Mouse (Mus musculus) Patski (cell line): ENCODE results near the gene Inip. TPM values are rescaled to one million over a fixed set of nuclear protein-coding genes. Genes with fewer than 3 reads are reported as not detected.
A peak's percentile ranks its signal among the peaks of the same experiment; 100 is the strongest.

Source experiments
- ATAC-seq: fragments of 100-300 bp; one replicate; pipeline ENCODE4 v1.8.0; 2021
- CTCF ChIA-PET: fragments of 350-600 bp; sonication (Branson Sonifier 250); formaldehyde crosslinking; loops from one replicate; lab custom pipeline; 2022; ENCODE audit warnings: inconsistent platforms; lab: Charles Lee
- POLR2A ChIA-PET: fragments of 350-600 bp; sonication (Branson Sonifier 250); formaldehyde crosslinking; loops from one replicate; lab custom pipeline; 2022; ENCODE audit warnings: antibody characterized with exemption, inconsistent platforms; lab: Charles Lee
- DNase-seq: peaks from one replicate; pipeline ENCODE4 v3.0.0-alpha.2; 2011; ENCODE audit warnings: low read depth, low spot score
- H3K27me3 ChIP-seq: fragments of 371-371 bp; one replicate; pipeline ENCODE4 v1.5.1; 2021
- CTCF ChIP-seq: fragments of 100-300 bp; IDR thresholded peaks from one replicate; pipeline ENCODE4 v1.5.1; 2021
- in situ Hi-C: fragments of 300-500 bp; cut with MboI; formaldehyde crosslinking; loops from 3 replicates; pipeline ENCODE4 v1.11.1; 2018; ENCODE audit warnings: low pct_unique_long_range_greater_than_20kb, mixed read lengths
- polyA plus RNA-seq: library from polyadenylated mRNA; unstranded; gene quantifications from one replicate; pipeline ENCODE4 v1.2.3, GENCODE M21; 2021

Gene Inip
- polyA plus RNA-seq, 1 experiment from 2014 or later: 11.1 TPM

DNA sequence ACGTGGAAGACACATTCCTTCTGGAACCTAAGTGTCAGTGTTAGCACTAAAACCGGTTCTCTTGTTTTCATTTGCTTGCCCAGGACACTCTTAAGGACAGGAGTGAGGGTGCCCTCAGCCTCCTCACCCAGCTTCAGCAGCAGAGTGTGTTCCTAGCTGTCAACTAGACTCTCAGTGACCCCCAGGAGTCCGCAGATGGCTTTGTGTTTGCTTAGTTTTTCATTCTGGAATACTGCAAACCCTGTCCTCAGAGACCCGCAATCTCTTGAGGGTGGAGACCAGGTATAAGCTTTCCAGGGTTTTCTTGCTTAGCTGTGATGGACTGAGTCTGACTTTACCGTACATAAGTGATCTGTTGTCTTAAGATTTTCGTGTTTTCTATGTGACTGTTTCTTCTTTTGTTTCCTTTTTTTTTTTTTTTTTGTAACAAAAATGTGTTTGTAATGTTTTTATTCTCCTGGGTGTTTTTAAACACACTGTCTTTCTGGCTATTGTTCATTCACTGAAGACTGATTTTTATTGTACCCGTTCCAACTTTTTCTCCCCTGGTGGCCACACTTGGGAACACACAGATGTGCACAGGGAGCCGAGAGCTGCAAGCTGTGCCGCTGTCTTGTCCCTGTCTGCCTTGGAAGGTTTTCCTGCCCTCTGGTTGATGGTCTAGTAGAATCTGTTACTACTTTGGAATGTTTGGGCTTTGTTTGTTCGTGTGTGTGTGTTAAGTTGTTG is 40.6 kb downstream of the Inip start:
- in situ Hi-C loops: no loop called here
- no peak for ATAC-seq
- no peaks in the 10 kb centered on the region for H3K27me3 ChIP-seq
- POLR2A ChIA-PET: no interaction called here
- CTCF ChIA-PET: interaction anchor here (1.2 to 2.0 kb wide), 4 partner anchors 52 to 146 kb away, joined by 3 to 4 read pairs (median 4); no protein-coding TSS in a partner anchor
- TF ChIP-seq CTCF: peak; percentile 75
- no peak for DNase-seq

DNA sequence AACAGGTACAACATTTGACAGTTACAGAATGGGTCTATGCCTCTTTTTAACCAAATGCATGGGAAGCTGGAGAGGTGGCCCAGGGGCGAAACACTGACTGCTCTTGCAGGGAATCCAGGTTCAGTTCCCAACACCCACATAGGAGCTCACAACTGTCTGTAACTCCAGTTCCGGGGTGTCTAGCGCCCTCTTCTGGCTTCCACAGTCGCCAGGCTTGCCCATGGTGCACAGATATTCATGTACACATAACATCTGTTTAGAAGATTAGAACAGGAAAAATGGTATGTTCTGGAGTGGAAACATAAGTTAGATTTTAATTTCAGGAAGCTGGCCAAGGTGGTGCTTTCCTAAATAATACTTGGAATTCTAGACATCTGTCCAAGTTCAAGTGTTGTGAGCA is 41.4 kb downstream of the Inip start:
- no peaks in the 10 kb centered on the region for H3K27me3 ChIP-seq
- in situ Hi-C loops: no loop called here
- no peak for TF ChIP-seq CTCF
- no peak for DNase-seq
- no peak for ATAC-seq
- ChIA-PET CTCF (interaction anchor here (1.4 to 2.0 kb wide), 3 partner anchors 51 to 145 kb away, joined by 3 to 4 read pairs (median 4); no protein-coding TSS in a partner anchor), POLR2A (no interaction called here)

DNA sequence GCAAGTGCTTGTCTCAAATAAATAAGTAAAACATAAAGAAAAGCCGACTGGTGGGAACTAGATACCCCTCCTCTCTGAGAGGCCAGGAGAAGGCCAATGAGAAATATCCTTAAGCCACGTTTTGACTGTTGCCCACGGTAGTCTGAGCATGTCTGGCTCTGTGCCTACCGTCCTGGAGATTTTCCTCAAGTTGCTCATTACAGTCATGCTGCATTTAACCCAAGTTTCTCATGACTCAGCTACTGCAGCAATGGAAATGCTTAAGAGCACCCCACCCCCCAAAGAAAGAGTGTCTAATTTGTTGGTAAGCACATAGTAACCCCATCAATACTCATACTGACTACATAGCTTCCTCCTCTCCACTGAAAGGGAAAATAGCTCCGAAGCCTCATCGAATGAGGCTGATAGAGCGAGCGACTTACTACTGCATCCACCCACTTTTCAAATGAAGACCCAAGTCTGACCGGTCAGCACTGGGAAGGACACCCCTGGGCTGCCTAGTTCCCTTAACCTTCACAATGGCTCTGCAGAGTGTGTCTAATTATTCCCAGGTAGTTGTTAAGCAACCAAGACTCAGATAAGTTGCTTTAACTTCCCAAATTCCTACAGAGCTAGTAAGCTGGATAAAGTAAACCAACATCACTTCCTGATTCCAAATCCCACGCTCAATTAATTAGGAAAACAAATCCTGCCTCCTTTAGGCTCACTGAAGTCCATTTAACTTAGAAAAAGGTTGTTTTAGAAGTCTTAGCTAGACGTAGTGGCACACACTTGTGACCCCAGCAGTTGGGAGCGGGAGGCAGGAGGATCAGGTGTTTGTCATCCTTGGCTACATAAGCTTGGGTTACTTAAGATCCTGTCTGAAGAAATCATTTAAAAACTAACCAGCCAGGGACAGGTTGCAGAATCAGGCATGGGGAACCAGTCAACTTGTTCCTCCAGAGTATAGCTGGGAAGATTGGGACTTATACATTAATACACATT is 43.6 kb downstream of the Inip start:
- ChIA-PET CTCF (interaction anchor here (1.1 to 2.0 kb wide), 4 partner anchors 66 to 143 kb away, joined by 3 to 4 read pairs (median 3); no protein-coding TSS in a partner anchor), POLR2A (interaction anchor here (1.9 kb wide), 1 partner anchor 131 kb away, joined by 6 read pairs; the partner anchor contains the start of gene E130308A19Rik)
- peak; percentile 92 for DNase-seq
- no peak for TF ChIP-seq CTCF
- in situ Hi-C loops: loop anchor here (5.0 kb wide), 1 partner anchor 45 kb away; no protein-coding TSS in a partner anchor
- no peaks in the 10 kb centered on the region for H3K27me3 ChIP-seq
- ATAC-seq: peak; percentile 83

DNA sequence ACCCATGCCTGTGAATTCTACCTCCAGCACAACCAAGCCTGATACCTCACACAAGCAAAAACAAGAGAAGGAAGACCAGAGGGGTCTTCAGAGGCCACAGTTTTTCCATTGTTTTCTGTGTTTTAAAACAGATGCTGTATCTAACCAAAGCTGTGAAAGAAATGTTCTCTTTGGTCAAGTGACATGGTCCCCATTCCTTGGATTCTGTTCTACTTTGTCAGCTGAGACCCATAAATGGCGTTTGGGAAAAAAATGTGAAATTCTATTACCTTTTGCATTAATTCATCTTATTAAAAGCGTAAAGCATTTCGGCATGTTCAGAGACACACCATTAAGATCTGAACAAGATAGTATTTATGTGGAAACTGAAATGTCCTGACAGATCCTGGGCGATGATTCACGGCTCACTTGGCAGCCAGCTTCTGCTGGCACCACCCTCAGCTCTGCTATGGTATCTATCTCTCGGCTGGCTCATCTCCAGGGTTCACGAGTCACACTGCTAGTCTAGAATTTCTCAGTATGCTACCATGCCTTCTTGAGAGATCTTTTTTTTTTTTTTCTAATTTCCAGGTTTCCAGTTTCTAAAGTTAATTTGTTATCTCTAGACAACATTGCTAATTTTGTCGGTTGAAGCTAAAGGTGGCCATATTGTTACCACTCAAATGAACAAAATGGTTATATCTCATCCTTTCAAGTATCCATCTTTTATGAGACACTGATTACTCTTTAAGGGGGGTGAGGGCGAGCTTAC is 44.9 kb downstream of the Inip start:
- POLR2A ChIA-PET: interaction anchor here (0.5 to 1.9 kb wide), 3 partner anchors 48 to 134 kb away, joined by 3 to 6 read pairs (median 4); partner anchors contain the start of gene E130308A19Rik
- ATAC-seq (no peak), DNase-seq (peak; percentile 89)
- no peaks in the 10 kb centered on the region for H3K27me3 ChIP-seq
- CTCF ChIA-PET: interaction anchor here (1.1 to 2.0 kb wide), 4 partner anchors 36 to 142 kb away, joined by 3 to 4 read pairs (median 4); no protein-coding TSS in a partner anchor
- in situ Hi-C loops: loop anchor here (5.0 kb wide), 1 partner anchor 44 kb away; no protein-coding TSS in a partner anchor
- TF ChIP-seq CTCF: no peak

DNA sequence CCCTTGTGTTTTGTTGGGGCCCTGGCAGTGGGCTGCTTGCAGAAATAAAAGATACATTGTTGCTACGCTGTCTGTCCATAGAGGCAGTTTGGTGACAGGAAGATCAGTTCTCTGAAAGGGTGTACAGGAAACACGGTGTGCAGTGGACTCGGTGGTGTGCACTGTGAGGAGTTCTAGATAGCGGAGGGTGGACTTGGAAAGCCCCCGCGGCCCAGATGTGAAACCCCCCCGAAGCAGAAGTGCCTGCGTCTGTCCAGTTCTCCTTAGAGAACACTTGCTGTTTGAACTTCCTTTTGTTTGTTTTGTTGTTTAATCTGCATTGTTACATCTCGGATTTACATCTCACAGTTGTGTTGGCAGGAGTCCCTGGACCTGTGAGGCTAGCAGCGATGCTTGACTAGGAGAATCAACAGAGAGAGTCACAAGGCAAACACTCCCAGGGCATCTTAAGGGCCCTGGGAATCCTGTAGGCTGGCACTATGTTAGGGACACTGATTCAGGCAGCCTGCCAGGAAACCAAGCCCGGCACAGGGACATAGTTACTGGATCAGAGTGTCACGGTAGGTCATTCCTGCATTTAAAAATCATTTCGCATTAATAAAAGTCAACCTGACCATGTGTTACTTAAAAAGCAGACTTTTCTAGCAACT is 47.8 kb downstream of the Inip start:
- in situ Hi-C loops: no loop called here
- CTCF ChIA-PET: no interaction called here
- ATAC-seq: no peak

DNA sequence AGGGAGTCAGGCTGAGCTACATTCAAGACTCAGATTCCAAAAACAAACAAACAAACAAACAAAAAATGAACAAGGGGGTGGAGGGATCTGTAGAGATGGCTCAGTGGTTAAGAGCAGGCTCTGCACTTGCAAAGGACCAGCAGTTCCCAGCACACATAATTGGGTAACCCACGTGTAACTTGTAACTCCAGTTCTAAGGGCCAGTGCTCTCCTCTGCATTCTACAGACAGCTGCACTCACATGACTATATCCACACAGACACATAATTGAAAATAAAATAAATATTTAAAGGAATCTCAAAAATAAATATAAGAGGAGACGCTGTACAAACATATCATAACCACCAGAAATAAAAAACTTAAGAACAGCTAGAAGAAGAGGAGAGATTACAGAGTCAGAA is 61.5 kb downstream of the Inip start:
- POLR2A ChIA-PET: no interaction called here
- ATAC-seq (no peak), DNase-seq (no peak)
- no peaks in the 10 kb centered on the region for H3K27me3 ChIP-seq
- CTCF ChIA-PET: interaction anchor here (0.7 kb wide), 1 partner anchor 106 kb away, joined by 3 read pairs; no protein-coding TSS in a partner anchor
- no peak for TF ChIP-seq CTCF
- in situ Hi-C loops: no loop called here

More for the DNA sequence above, 47.8 kb downstream of the Inip start:
- no peak for TF ChIP-seq CTCF
- DNase-seq: no peak
- POLR2A ChIA-PET: no interaction called here
- no peaks in the 10 kb centered on the region for H3K27me3 ChIP-seq

DNA sequence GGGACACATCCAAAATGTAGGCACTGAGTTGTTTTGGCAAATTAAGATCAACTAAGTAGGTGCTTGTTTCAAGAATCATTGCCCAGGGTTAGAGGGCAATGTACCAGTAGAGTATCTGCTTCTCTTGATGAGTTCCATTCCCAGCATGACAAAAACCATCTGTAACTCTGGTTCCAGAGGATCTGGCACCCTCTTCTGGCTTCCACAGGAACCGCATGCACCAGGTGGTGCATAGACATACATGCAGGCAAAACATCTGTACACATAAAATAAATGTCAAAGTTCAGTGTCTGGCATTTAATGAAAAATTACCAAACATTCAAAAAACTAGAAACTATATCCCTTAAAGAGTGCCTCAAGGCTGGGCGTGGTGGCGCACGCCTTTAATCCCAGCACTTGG is 62.1 kb downstream of the Inip start:
- POLR2A ChIA-PET: no interaction called here
- peak; percentile 39 for TF ChIP-seq CTCF
- in situ Hi-C loops: no loop called here
- no peak for DNase-seq
- no peak for ATAC-seq
- CTCF ChIA-PET: interaction anchor here (0.7 to 2.2 kb wide), 2 partner anchors 18 to 30 kb away, joined by 3 to 11 read pairs; no protein-coding TSS in a partner anchor
- no peaks in the 10 kb centered on the region for H3K27me3 ChIP-seq

DNA sequence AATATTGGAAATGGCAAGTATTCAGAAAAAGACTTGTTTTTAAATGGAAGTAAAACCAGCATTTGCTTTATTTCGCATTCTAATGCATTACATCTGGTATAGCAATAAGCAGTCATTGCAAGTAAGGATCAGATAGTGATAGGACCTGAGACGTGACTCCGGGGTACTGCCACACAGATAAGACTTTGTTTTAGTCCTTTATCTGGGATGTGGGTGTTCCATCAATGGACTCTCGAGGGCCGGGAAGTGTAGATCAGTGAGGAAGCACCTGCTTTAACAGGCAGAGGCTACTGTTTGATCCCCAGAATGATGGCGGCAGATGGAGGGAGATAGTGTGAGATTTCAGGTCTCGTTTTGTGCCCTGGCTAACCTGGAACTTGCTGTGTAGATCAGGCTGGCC is 69.8 kb downstream of the Inip start:
- no peak for TF ChIP-seq CTCF
- H3K27me3 ChIP-seq: no peaks in the 10 kb centered on the region
- ChIA-PET POLR2A (no interaction called here), CTCF (interaction anchor here (0.6 to 1.3 kb wide), 2 partner anchors 9 to 10 kb away, joined by 3 read pairs; no protein-coding TSS in a partner anchor)
- DNase-seq (no peak), ATAC-seq (no peak)
- in situ Hi-C loops: no loop called here

DNA sequence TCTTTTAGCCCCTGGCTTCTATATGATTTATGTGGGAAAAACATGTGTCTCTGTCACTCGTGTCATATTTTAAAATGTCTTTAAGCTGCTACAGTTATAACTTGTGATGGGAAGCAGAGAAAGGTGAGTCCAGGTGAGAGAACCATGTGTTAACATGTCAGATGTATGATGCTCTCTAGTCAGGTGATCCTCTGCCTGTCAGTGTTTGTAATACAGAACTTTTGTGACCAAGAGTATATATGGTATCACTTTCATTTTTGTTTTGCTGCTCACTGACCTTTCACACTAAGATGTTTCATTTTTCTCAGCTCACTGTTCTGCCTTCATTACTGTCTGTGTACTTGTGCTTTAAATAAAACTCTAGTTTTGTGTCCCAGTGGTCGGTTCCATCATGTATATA is 72.5 kb downstream of the Inip start:
- no peak for DNase-seq
- CTCF ChIA-PET: no interaction called here
- H3K27me3 ChIP-seq: no peaks in the 10 kb centered on the region
- POLR2A ChIA-PET: no interaction called here
- in situ Hi-C loops: no loop called here
- TF ChIP-seq CTCF: no peak
- ATAC-seq: no peak
